Mouse (Mus musculus) cerebellum, adult 9-11 months (tissue): ENCODE data around the gene Cep95.
"Not testable (repeated sequence)": the region's sequence is repeated elsewhere in the genome, so short reads cannot be mapped to it uniquely, and the experiment has no call there.

Experiments
- DNase-seq: peaks from one replicate; pipeline ENCODE4 v3.0.0; 2022

Cep95 gene

DNA sequence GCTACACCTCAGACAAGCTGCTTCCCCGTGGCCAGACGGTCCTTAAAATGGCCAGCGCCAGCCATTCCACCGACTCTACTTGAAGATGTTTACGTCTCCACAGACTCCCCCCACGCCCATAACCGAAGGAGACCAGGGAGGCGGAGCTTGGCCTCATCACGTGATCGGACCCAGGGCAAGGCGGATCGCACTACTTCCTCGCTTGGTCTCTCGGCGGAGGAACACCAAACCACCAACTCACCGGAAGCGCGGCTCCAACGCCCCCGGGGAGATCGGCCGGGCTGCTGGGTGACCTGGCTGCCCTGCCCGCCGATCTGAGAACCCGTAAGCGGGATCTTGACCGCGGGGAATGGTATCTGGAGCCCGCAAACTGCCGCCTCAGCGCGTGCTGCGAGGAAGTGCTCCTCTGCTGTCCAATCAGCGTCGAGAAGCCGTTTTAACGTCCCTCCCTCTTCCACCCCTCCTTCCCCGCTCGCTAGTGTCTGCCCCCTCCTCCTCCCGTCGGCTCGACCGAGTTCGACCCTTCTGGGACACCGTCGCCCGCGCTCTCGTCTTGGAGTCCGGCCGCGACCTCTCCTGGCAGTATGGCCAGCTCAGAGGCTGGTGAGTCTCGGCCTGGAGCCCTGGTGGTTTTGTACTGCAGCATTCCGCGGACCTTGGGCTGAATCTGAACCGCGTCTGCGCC, at the start of gene Cep95, which contains the start of gene Ddx5:
Gene Cep95, plus strand, starts transcription at position 478 of the 685 bp plus-strand sequence.
Gene Ddx5, minus strand, starts transcription at position 411 of the 685 bp plus-strand sequence.
- DNase-seq = peak; percentile 98

DNA sequence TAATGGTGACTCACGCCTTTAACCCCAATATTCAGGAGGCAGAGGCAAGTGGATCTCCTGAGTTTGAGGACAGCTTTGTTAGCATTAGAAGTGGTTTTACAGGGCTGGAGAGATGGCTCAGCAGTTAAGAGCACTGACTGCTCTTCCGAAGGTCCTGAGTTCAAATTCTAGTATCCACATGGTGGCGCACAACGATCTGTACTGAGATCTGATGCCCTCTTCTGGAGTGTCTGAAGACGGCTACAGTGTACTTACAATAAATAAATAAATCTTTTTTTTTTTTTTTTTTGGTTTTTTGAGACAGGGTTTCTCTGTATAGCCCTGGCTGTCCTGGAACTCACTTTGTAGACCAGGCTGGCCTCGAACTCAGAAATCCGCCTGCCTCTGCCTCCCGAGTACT, 48.3 kb upstream of the Cep95 start:
- DNase-seq = not testable (repeated sequence)

DNA sequence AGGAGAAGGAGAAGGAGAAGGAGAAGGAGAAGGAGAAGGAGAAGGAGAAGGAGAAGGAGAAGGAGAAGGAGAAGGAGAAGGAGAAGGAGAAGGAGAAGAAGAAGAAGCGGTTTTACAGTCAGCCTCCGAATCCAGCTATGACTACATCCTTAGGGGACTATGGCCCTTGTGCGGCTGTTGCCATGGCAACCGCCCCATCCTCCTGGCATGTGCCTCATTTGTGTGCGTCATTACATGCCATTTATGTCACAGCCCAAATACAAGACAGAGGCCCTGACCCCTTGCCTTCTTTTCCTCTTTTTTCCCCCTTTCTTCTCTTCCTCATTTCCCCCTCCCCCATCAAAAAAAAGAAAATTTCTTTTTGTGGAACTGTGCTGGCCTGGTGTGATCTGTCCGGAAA, 47.8 kb upstream of the Cep95 start:
- DNase-seq = no peak

DNA sequence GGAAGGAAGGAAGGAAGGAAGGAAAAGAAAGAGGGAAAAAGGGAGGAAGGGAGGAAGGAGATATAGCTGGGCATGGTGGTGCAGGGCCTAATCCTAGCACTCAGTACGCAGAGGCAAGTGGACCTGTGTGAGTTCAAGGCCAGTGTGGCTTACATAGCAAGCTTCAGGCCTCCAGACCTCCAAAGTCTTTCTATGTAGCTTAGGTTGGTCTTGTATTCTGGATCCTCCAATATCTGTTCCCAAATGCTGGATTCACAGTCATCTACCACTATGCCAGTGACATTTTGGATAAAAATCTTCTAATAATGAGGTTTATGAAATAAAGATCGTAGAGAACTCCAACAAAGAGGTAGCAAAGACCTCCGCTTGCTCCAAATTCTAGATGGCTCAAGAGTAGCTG, 47.2 kb upstream of the Cep95 start:
- no peak for DNase-seq

DNA sequence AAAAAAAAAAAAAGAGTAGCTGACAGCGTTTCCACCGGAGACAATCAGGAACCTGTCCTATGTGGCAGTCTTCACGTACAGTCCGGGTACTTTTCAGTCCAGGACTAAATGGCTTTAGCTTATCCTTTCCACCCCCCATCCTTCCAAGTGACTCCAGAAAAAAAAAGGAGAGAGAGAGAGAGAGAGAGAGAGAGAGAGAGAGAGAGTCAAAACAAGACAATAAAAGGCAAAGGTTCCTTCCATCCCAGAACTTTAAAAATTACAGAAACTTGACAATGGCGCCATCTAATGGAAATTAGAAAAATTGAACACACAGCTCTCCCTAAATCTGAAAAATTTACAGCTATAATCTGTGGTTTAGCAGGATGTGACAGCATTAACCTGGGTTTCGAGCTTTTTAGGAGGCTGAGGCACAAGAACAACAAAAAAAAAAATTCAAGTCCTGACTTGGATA, 46.6 kb upstream of the Cep95 start:
- no peak for DNase-seq

DNA sequence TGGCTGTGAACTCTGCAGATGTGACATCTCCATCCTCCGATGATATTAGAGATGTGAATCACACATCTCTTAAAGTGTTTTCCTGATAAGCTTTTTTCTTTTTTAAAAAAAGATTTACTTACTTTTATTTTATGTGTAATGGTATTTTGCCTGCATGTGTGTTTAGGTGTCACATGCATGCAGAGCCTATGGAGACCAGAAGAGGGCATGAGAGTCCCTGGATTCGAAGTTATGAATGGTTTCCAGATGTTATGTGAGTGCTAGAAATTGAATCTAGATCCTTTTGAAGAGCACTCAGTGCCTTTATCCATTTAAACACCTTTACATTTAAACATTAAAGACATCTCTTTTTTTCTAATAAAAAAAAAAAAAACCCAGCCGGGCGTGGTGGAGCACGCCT, 44.1 kb upstream of the Cep95 start:
- no peak for DNase-seq

DNA sequence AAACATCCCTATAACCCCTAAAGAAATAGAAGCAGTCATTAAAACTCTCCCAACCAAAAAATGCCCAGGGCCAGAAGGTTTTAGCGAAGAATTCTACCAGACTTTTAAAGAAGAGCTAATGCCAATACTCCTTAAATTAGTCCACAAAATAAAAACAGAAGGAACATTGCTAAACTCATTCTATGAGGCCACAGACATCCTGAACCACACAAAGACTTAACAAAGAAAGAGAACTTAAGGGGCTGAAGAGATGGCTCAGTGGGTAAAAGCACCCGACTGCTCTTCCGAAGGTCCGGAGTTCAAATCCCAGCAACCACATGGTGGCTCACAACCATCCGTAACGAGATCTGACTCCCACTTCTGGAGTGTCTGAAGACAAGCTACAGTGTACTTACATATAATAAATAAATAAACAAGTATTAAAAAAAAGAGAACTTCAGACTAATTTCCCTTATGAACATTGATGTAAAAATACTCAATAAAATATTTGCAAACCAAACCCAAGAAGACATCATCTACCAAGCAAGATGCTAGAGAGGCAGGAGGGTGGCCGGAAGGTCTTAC, 39.4 kb upstream of the Cep95 start:
- not testable (repeated sequence) for DNase-seq

DNA sequence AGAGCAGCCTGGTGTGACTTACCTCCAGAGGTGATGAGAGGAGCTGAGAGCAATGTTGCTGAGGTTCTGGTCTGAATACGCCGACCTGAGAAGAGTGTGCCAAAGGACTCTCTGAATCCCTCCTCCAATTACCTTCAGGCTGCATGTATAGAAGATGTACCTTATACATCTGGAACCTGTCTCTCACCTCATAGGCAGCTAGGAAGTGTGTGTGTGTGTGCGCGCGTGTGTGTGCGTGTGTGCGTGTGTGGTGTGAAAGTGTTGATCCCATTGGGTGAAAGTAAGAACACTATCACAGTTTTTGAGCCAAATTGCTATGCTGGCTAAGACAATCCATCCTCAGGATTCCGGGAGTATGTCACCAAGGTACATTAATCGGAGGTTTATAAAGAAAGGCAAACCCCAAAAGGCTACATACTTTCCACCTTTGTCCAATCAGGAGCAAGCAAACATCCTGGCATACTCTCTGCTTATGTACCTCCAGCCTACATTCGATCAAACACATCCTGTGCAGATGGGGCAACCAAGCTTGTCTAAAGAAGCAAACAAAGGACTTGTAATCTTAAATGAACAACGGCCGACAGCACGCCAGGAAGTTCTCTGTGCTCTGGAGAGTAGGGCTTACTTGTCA, 38.8 kb upstream of the Cep95 start, which contains the start of gene Pecam1:
Gene Pecam1, minus strand, starts transcription at position 508 of the 631 bp plus-strand sequence.
- no peak for DNase-seq

DNA sequence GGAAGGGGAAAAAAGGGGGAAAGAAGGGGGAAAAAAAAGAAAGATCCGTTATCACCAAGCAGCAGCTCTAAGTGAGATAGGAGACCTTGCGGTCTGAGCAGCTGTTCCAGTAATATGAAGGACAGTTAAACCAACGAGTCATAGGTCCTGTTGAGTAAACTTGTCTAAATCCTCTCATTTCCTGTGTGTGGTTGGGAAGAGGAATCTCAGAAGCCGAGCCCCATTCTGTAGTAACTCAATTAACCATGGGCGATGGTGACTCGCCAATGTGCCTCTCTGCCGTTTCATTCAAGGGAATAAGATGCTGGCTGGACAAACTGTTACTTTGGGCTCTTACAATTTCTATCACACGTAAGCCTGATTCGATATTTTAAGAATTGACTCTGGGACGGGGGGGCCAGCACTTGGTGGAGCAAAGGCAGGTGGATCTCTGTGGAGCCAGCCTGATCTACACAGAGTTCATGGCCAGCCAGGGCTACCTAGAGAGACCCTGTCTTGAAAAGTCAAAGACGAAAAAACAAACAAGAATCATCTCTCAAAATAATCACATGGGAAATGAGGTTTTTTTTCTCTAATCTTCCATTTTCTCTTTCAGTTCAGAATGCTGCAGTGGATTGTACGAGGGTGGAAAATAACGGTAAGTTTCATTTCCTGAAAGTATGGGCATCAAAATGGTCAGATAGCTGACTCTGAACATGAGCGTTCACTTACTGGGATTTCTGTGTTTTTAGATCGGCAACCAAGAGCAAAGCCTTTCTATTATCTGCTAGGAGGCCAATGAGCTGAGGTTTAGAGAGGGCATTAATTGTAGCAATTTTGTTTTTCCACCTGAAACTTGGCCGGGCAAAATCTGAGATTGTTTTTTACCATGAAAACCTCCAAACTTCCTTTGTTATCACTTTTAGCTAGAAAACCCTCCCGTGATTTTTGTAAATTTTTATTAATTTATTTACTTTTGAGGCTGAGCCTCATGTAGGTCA, 37.7 kb upstream of the Cep95 start, which contains the start of gene Milr1:
Gene Milr1, plus strand, starts transcription at position 188 of the 980 bp plus-strand sequence.
- DNase-seq = no peak

DNA sequence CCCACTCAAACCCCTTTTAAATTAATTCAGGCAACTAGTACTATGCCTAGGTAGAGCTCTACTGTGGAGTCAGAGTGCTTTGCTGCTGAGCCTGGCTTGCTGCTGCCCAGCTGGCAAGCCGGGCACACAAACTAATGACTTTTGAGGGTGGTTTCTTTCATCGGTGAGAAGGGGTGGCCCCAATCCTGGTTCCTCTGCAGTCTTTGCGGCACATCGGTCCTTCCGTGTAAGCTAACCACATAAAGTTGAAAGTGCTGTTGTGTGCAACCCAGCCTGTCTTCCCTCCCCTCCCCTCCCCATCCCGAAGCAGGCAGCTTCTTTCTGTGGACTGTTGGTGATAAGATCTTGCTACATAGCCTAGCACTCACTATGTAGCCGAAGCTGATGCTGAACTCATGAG, 36.9 kb upstream of the Cep95 start:
- no peak for DNase-seq

DNA sequence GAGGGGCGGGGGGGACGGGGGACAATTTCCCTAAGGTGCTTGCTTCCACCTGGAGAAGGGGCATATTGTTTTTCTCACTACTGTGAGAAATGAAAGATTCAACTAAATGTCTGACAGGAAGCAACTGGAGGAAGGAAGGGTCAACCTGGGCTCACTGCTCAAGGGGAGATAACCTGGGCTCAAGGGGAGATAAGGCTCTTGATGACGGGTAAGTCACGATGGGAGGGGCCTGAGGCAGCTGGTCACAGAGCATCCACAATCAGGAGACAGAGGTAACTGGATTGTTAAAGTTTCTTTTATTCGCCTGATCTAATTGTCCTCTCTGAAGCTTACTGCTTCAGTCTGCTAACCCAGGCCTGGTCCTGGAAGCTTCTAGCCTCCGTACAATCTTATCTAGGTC, 35.7 kb upstream of the Cep95 start:
- DNase-seq = no peak

DNA sequence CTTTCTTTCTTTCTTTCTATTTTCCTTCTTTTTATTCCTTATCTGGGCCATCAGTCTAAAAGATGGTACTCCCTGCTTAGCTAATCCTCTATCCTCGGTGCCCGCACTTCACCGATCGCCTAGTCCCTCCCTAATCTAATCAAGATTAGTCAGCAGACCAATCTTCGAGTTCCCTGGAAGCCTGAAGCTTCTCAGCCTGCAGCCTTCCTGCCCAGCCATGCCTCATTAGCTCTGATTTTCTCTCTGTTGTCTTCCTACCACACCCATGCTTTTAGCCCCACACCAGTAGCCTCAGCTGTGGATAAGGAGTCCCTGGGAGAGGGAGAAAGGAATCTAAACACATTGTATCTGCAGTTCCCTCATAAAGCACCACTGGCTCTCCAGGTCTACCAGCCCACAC, 33.5 kb upstream of the Cep95 start:
- DNase-seq = no peak

DNA sequence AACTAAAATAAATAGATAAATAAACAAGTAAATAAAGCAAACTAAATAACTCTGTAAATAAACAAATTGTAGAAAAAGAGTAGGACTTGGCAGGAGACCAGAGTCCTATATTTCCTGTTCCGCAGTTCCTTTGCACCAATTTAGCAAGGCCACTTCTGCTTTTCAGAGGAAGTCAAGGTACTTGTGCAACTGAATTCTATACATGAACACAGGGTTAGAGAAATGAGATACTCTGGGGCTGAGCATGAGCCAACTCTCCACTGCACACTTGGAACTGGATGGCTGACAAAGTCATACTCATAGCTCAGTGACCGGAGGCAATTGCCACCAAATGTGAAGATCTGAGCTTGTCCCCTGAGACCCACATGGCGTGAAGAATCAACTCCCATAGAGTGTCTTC, 30.0 kb upstream of the Cep95 start:
- DNase-seq = no peak

DNA sequence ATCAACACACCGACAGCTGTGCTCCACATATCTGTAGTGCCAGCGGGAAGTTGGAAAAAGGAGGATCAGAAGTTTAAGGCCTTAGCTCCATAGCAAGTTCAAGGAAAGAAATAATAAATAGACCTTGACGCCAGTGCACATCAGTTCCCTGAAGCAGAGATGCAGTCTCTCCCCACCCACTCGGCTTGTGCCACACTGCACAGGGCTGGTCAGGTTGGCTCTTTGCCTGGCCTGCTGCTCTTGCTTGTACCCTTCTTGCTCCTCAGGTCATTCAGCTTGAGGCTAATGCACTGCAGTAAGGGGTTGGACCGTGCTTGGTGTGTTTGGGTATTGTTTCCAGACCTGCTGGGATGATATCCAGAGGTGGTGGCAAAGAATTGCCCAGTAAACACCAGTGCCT, 28.5 kb upstream of the Cep95 start:
- no peak for DNase-seq

DNA sequence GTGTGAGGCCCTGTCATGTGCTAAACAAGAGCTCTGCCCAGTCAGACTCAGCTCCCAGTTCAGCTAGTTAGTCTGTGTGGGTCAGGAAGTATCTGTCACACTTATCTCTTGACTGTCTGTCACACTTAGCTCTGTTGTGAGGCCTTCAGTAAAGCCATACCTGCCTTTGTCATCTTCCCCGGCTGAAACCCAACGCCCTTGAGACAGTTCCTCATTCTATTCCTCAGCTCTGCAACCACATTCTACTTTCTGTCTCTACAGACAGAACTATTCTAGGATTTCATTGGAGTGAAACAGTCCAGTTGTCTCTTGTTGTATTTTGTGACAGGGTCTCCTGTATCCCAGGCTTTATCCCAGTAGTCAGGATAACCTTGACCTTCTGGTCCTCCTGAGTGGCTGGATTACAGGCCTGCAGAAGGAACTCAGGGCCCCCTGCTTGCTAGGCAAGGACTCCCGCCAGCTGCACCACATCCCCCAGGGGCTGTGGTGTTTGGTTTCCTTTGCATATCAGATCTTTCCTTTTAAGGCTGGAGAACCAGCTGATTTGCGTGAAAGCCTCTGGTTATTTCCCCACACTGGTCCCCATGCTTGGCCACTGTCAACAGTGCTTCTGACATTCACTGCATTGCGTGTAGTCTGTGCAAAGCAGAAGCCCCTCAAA, 26.8 kb upstream of the Cep95 start:
- no peak for DNase-seq

DNA sequence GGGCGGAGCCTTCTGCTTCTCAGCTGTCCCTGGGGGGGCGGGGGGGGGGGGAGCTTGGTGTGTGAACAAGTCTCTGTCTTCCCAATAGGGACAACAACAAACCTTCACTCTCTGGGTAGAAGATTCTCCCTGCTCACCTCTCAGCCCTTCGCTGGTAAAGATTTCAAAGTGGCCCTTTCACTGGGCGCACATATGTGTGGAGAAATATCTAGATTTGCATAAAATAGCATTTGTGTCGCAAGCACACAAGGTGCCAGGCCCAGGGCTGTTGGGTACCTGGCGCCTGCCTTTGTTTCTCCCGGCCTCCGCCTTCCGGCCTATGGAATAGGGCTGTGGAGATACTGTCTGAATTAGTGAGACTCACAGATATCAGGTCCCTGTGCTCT, 26.3 kb upstream of the Cep95 start:
- DNase-seq = no peak

DNA sequence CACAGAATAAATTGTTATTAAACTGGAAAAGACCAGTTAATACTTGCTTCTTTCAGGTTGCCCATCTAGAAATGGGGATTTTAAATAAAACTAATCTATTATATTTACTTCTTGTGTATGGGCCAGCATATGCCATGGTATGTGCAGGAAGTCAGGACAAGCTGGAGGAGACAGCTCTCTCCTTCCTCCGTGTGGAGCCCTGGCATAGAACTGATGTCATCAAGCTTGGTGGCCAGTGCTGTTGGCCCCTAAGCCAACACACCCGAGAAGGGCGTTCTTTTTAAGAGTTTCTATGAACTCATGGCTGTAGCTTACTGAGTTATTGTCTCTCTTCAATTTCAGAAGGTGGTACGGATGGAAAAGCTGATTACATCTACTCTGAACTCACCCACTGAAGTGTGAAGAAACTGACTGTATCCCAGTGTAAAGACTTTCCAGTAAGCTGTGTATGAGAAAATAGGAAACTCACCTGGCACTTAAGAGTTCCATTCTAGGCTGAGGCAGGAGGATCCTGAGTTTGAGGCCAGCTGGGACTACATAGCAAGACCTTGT, 22.4 kb upstream of the Cep95 start:
- no peak for DNase-seq

DNA sequence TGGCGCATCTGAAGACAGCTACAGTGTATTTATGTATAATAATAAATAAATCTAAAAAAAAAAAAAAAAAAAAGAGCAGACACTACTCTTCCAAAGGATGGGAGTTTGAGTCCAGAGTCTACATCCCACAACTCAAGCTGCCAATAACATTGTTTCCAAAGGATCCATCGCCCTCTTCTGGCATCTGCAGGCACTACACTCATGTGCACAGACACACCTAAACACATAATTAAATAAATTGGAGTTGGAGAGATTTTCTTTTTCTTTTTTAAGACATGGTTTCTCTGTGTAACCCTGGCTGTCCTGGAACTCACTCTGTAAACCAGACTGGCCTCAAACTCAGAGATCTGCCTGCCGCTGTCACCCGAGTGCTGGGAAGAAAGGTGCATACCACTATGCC, 21.5 kb upstream of the Cep95 start:
- no peak for DNase-seq

DNA sequence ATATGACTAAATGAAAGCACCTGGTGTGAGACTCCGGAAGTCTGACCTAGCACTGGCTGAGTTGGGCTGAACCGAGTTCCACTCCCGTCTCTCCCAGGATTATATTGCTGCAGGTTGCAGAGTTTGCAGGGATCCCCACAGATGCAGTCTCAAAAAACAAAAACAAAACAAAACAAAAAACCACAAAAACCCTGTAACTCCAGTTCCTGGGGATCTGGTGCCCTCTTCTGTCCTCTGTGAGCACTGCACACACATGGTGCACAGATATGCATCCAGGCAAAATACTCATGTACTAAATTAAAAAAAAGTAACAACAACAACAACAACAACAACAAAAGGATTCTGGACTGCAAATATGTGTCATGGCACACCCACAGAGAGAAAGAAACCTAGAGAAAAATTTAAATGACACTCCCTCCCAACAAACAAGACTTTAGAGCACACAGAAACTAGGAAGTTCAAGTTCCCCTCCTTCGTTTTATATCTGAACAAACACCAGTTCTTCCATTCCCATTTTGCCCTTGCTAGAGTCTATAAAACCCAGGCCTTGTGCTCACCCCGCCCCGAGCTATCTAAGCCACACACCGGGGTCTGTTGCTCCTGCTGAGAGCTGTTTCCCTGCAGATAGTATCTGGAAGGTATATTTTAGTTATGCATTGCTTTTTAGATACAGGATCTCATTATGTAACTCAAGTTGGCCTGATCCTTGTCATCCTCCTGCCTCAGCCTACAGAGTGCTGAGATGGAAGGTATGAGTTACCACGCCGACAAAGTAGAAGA, 18.7 kb upstream of the Cep95 start:
- DNase-seq = no peak

DNA sequence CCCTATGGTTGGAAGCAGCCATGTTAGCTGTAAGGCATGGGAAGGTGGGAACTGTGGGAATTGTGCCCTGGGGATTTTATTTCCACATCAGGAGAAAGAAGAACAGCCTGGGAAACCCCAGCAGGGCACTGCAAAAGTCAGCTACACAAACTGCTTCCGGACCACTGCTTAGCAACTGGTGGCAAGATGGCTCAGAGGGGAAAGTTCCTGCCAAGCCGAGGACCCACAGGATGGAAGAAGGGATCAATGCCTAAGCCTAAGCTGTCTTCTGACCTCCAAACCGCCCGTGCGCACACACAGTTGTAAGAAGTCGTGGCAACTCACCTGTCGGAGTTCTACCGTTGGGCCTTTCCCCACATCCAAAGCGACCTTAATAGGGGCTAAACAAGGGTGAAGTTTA, 16.0 kb upstream of the Cep95 start:
- no peak for DNase-seq

DNA sequence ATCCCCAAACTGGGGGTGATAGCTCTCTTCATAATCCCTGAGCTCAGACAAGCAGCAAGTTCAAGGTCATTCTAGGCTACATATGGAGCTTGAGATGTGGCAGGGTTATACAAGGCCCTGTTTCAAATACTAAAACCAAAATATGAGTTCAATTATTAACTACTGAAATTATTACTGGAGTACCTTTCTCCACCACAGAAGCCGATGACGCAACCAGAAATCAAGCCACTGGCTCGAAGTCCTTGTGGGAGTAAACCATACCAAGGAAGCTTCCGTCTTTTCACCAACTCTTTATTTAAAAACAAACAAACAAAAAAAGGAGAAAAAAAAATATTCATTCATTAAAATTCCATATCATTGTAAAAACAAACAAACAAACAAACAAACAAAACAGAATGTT, 12.1 kb upstream of the Cep95 start:
- DNase-seq = no peak
